Mouse (Mus musculus) liver, postnatal 0 days (tissue): ENCODE measurements around the gene Ergic2.

ENCODE experiments used
- CTCF ChIP-seq: sonication (generic); IDR thresholded peaks from 2 replicates; pipeline ENCODE4 v1.5.1; 2016; ENCODE audit warnings: antibody characterized with exemption, low read depth
- EP300 ChIP-seq: IDR thresholded peaks from 2 replicates; pipeline ENCODE4 v1.6.1; 2016; ENCODE audit warnings: antibody characterized with exemption, low read depth, mild to moderate bottlenecking

DNA sequence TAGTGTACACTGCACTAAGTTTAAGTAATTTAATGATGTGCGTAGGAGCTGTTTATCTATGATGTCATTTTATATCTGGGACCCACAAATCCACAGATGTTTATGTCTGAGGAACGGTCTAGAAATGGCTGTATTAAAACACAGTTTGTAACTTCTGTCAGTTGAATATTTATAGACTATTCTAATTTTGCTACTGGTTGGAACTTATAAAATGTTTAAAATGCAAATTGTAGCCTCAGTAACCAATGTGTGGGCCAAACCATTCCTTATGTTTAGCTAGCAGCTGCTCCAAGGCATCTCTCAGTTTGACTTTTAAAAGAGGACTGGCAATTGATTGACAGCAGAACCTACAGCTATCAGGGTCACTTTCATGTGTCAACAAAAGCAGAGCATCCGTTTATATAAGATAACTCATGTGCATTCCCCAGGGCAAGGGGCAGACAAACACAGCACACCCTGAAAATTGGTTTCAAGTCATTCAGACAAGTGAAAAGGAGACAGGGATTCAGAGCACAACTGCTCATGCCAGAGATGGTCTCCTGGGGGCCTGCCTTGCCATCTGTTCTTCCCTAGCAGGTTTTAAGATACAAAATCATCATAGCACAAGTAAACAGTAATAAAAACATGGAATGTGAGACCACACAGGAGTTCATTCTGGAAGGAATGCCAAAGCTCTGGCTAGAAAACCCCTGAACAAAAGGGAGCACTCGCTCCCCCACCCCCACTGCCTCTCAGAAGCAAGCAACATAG is 48.0 kb upstream of the Ergic2 start:
- TF ChIP-seq CTCF (no peak), EP300 (no peak)
